Mouse (Mus musculus): ENCODE data around the gene Kcnj12. TPM values are rescaled to one million over a fixed set of nuclear protein-coding genes. Genes with fewer than 3 reads are reported as not detected.

Kcnj12 gene
- polyA plus RNA-seq, 1 experiment from 2014 or later, result 0.17 TPM

- ATAC-seq (replicated peaks; ENCODE audit: low FRiP score, low read depth), result no peak
- H3K36me3 ChIP-seq (ENCODE audit: insufficient read depth, low read length), result no peaks in the 10 kb centered on the region
- H3K4me3 ChIP-seq (replicated peaks; ENCODE audit: low read depth, low read length), result no peak overlapping the region
- no peak for DNase-seq (ENCODE audit: low spot score)
- no peak overlapping the region for H3K4me2 ChIP-seq (ENCODE audit: low read length)
- WGBS, result 78% methylated on average over 5 of the region's 5 CpGs
- TF ChIP-seq CTCF (IDR thresholded peaks at IDR 0.05; ENCODE audit: low read depth), result no peak
- H3K9me3 ChIP-seq (replicated peaks; ENCODE audit: low read length), result no peaks in the 10 kb centered on the region
- H3K27me3 ChIP-seq (ENCODE audit: insufficient read depth, low read length), result no peaks in the 10 kb centered on the region
- H3K9ac ChIP-seq (ENCODE audit: low read depth, low read length), result no peak overlapping the region
- H3K4me1 ChIP-seq (replicated peaks; ENCODE audit: insufficient read depth, low read length), result no peaks in the 10 kb centered on the region
- H3K27ac ChIP-seq, result no peak overlapping the region
Measured at GRCm38 (mm10) chr11:60979788-60980187, 42.6 kb upstream of the Kcnj12 start.

GRCm38 (mm10) chr11:60981693-60982486 lies 40.5 kb upstream of the Kcnj12 start:
- H3K4me2 ChIP-seq (ENCODE audit: low read length), result no peak overlapping the region
- H3K36me3 ChIP-seq (ENCODE audit: insufficient read depth, low read length), result no peaks in the 10 kb centered on the region
- ATAC-seq (replicated peaks; ENCODE audit: low FRiP score, low read depth), result no peak
- no peak overlapping the region for H3K27ac ChIP-seq
- no peaks in the 10 kb centered on the region for H3K9me3 ChIP-seq (replicated peaks; ENCODE audit: low read length)
- no peak for TF ChIP-seq CTCF (IDR thresholded peaks at IDR 0.05; ENCODE audit: low read depth)
- DNase-seq (ENCODE audit: low spot score), result no peak
- H3K4me1 ChIP-seq (replicated peaks; ENCODE audit: insufficient read depth, low read length), result no peaks in the 10 kb centered on the region
- 66% methylated on average over 14 of the region's 14 CpGs for WGBS
- no peaks in the 10 kb centered on the region for H3K27me3 ChIP-seq (ENCODE audit: insufficient read depth, low read length)
- no peak overlapping the region for H3K4me3 ChIP-seq (replicated peaks; ENCODE audit: low read depth, low read length)
- H3K9ac ChIP-seq (ENCODE audit: low read depth, low read length), result no peak overlapping the region

GRCm38 (mm10) chr11:60984912-60985558 lies 37.3 kb upstream of the Kcnj12 start:
- DNase-seq (ENCODE audit: low spot score) (no peak), ATAC-seq (replicated peaks; ENCODE audit: low FRiP score, low read depth) (no peak)
- Histone ChIP-seq H3K9me3 (replicated peaks; ENCODE audit: low read length) (no peaks in the 10 kb centered on the region), H3K4me3 (replicated peaks; ENCODE audit: low read depth, low read length) (no peak overlapping the region), H3K27ac (no peak overlapping the region), H3K27me3 (ENCODE audit: insufficient read depth, low read length) (no peaks in the 10 kb centered on the region), H3K4me1 (replicated peaks; ENCODE audit: insufficient read depth, low read length) (no peaks in the 10 kb centered on the region), H3K36me3 (ENCODE audit: insufficient read depth, low read length) (no peaks in the 10 kb centered on the region), H3K9ac (ENCODE audit: low read depth, low read length) (no peak overlapping the region), H3K4me2 (ENCODE audit: low read length) (no peak overlapping the region)
- no peak for TF ChIP-seq CTCF (IDR thresholded peaks at IDR 0.05; ENCODE audit: low read depth)
- 74% methylated on average over 13 of the region's 13 CpGs for WGBS

GRCm38 (mm10) chr11:60990428-60990827 lies 31.9 kb upstream of the Kcnj12 start:
- no peak for ATAC-seq (replicated peaks; ENCODE audit: low FRiP score, low read depth)
- Histone ChIP-seq H3K27ac (no peak overlapping the region), H3K36me3 (ENCODE audit: insufficient read depth, low read length) (no peaks in the 10 kb centered on the region), H3K4me3 (replicated peaks; ENCODE audit: low read depth, low read length) (no peak overlapping the region), H3K27me3 (ENCODE audit: insufficient read depth, low read length) (no peaks in the 10 kb centered on the region), H3K4me1 (replicated peaks; ENCODE audit: insufficient read depth, low read length) (no peaks in the 10 kb centered on the region), H3K9me3 (replicated peaks; ENCODE audit: low read length) (no peaks in the 10 kb centered on the region), H3K9ac (ENCODE audit: low read depth, low read length) (no peak overlapping the region), H3K4me2 (ENCODE audit: low read length) (no peak overlapping the region)
- DNase-seq (ENCODE audit: low spot score), result no peak
- TF ChIP-seq CTCF (IDR thresholded peaks at IDR 0.05; ENCODE audit: low read depth), result no peak
- 66% methylated on average over 3 of the region's 3 CpGs for WGBS

- Histone ChIP-seq H3K9ac (ENCODE audit: low read depth, low read length) (no peak overlapping the region), H3K4me1 (replicated peaks; ENCODE audit: insufficient read depth, low read length) (no peaks in the 10 kb centered on the region), H3K4me2 (ENCODE audit: low read length) (no peak overlapping the region), H3K36me3 (ENCODE audit: insufficient read depth, low read length) (no peaks in the 10 kb centered on the region), H3K27me3 (ENCODE audit: insufficient read depth, low read length) (no peaks in the 10 kb centered on the region), H3K9me3 (replicated peaks; ENCODE audit: low read length) (no peaks in the 10 kb centered on the region), H3K27ac (no peak overlapping the region), H3K4me3 (replicated peaks; ENCODE audit: low read depth, low read length) (no peak overlapping the region)
- no peak for TF ChIP-seq CTCF (IDR thresholded peaks at IDR 0.05; ENCODE audit: low read depth)
- 87% methylated on average over 8 of the region's 8 CpGs for WGBS
- no peak for DNase-seq (ENCODE audit: low spot score)
- no peak for ATAC-seq (replicated peaks; ENCODE audit: low FRiP score, low read depth)
Measured at GRCm38 (mm10) chr11:61002736-61003135, 19.6 kb upstream of the Kcnj12 start.

- ATAC-seq (replicated peaks; ENCODE audit: low FRiP score, low read depth), result no peak
- 51% methylated on average over 4 of the region's 4 CpGs for WGBS
Measured at GRCm38 (mm10) chr11:61004046-61004445, 18.3 kb upstream of the Kcnj12 start.

More at GRCm38 (mm10) chr11:61004046-61004445, 18.3 kb upstream of the Kcnj12 start:
- Histone ChIP-seq H3K36me3 (ENCODE audit: insufficient read depth, low read length) (no peaks in the 10 kb centered on the region), H3K9ac (ENCODE audit: low read depth, low read length) (no peak overlapping the region), H3K27ac (no peak overlapping the region), H3K9me3 (replicated peaks; ENCODE audit: low read length) (no peaks in the 10 kb centered on the region), H3K27me3 (ENCODE audit: insufficient read depth, low read length) (no peaks in the 10 kb centered on the region), H3K4me2 (ENCODE audit: low read length) (no peak overlapping the region), H3K4me3 (replicated peaks; ENCODE audit: low read depth, low read length) (no peak overlapping the region), H3K4me1 (replicated peaks; ENCODE audit: insufficient read depth, low read length) (no peaks in the 10 kb centered on the region)
- TF ChIP-seq CTCF (IDR thresholded peaks at IDR 0.05; ENCODE audit: low read depth), result no peak
- no peak for DNase-seq (ENCODE audit: low spot score)

All from kidney, postnatal 0 days (tissue).